Mouse (Mus musculus) testis, adult 2 months (tissue): Measurements from ENCODE around the gene Efna2. TPM values are rescaled to one million over a fixed set of nuclear protein-coding genes. Genes with fewer than 3 reads are reported as not detected.

Experiments
- H3K27ac ChIP-seq: fragments of 200-500 bp; 2 replicates; pipeline ENCODE4 v1.5.1; 2012; ENCODE audit warnings: low read depth, low read length; ENCODE audit not compliant: control insufficient read depth, insufficient read depth
- H3K27me3 ChIP-seq: fragments of 200-500 bp; 2 replicates; pipeline ENCODE4 v1.6.1; 2012; ENCODE audit warnings: mild to moderate bottlenecking, low read length, moderate library complexity; ENCODE audit not compliant: control insufficient read depth, insufficient read depth
- H3K36me3 ChIP-seq: fragments of 200-500 bp; 2 replicates; pipeline ENCODE4 v1.6.1; 2012; ENCODE audit warnings: mild to moderate bottlenecking, low read length; ENCODE audit not compliant: control insufficient read depth, insufficient read depth
- H3K4me1 ChIP-seq: fragments of 200-500 bp; 2 replicates; pipeline ENCODE4 v1.6.1; 2012; ENCODE audit warnings: low read length; ENCODE audit not compliant: control insufficient read depth, insufficient read depth
- H3K4me3 ChIP-seq: fragments of 200-500 bp; 2 replicates; pipeline ENCODE4 v1.5.1; 2012; ENCODE audit warnings: low read depth, mild to moderate bottlenecking, low read length, moderate library complexity, mixed read lengths; ENCODE audit not compliant: control insufficient read depth
- CTCF ChIP-seq: fragments of 200-500 bp; IDR thresholded peaks from 2 replicates; pipeline ENCODE4 v1.5.1; 2012; ENCODE audit warnings: low read depth, mild to moderate bottlenecking, inconsistent platforms, low read length, moderate library complexity; ENCODE audit not compliant: control insufficient read depth, insufficient read depth, insufficient replicate concordance
- POLR2A ChIP-seq: fragments of 200-500 bp; IDR thresholded peaks from 2 replicates; pipeline ENCODE4 v1.6.1; 2012; ENCODE audit warnings: low read depth, mild to moderate bottlenecking, inconsistent platforms, low read length, moderate library complexity; ENCODE audit not compliant: control insufficient read depth
- polyA plus RNA-seq: library from polyadenylated mRNA; depleted of rRNA; stranded (reverse); fragments of >200 nt; gene quantifications from 2 replicates; pipeline ENCODE4 v1.2.3, GENCODE M21; 2012

Gene Efna2
- polyA plus RNA-seq, 1 experiment: 1.4 TPM

DNA sequence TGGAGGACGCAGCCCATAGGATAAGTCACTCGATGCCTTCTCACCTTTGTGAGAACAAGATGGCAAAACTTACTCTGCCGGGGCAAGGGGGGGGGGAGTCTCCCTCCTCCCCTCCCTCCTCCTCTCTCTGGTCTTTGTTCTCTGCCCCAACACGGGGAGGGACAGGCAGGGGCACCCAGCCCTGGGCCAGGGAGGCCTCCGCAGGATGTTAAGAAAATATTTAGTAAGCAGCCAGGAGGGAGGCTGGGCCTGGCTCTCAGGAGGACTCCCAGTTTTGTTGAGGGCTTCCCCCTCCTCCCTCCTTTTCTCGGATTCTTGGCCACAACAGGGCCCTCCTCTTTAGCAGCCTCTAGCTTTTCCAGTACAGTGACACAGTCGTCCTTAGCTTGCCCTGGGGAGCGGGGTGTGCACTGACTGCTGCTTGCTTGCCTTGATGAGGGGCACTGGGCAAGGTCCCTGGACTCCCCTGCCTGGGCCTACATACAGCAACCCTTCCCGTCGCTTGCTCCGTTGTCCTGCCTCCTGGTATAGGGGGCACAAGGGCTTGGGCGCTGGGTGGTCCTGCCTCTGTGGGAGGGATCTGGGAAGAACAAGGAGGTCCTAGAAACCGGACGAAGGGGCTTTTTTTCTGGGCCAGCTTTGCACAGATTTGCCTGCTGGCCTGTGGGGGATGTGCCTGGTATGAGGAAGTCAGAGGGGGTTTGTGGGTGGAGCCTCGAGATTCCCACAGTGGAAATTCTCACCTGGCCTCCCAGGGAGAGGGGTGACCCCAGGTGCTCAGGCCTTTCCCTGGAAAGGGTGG is 27.0 kb upstream of the Efna2 start:
- H3K27me3 ChIP-seq: no peaks in the 10 kb centered on the region
- TF ChIP-seq POLR2A (no peak), CTCF (no peak)
- H3K4me1 ChIP-seq: peaks cover 40% of the 10 kb centered on the region
- H3K27ac ChIP-seq: peak overlapping the region; percentile 66
- peak overlapping the region; percentile 90 for H3K4me3 ChIP-seq
- H3K36me3 ChIP-seq: no peaks in the 10 kb centered on the region

DNA sequence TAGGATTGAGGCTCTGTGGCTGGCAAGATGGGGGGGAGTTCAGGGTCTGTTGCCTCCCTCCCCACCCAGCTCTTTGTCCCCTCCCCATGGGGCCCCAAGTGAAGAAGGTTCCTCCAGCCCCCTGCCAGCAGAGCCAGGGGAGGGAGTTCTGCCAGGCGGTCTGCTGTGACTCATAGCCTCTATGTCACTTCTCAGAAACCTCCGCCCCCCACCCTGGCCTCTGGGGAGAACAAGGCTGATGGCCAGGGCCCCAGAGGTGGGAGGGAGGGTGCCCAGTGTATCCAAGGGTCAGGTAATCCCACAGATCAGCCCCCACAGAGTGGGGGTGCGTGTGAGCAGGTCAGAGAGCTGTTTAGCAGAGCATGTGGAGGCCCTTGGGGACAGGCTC is 26.4 kb upstream of the Efna2 start:
- H3K36me3 ChIP-seq: no peaks in the 10 kb centered on the region
- no peak overlapping the region for H3K4me3 ChIP-seq
- no peaks in the 10 kb centered on the region for H3K27me3 ChIP-seq
- peaks cover 36% of the 10 kb centered on the region for H3K4me1 ChIP-seq
- no peak overlapping the region for H3K27ac ChIP-seq
- TF ChIP-seq POLR2A: no peak
- TF ChIP-seq CTCF: no peak

DNA sequence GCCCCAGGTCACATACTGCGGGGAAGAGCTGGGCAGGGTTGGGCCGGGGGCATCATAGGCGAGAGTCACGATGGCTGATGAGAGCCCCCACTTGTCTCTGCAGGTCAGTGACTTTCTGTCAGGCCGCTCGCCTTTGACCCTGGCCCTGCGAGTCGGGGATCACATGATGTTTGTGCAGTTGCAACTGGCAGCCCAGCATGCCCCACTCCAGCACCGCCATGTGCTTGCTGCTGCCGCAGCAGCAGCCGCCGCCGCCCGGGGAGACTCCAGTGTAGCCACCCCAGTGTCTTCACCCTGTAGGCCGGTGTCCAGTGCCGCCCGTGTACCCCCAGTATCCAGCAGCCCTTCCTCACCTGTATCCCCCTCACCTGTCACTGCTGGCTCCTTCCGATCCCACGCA is 25.6 kb upstream of the Efna2 start:
- Histone ChIP-seq H3K36me3 (no peaks in the 10 kb centered on the region), H3K27ac (no peak overlapping the region), H3K27me3 (no peaks in the 10 kb centered on the region), H3K4me1 (peaks cover 36% of the 10 kb centered on the region), H3K4me3 (no peak overlapping the region)
- no peak for TF ChIP-seq CTCF
- TF ChIP-seq POLR2A: no peak

DNA sequence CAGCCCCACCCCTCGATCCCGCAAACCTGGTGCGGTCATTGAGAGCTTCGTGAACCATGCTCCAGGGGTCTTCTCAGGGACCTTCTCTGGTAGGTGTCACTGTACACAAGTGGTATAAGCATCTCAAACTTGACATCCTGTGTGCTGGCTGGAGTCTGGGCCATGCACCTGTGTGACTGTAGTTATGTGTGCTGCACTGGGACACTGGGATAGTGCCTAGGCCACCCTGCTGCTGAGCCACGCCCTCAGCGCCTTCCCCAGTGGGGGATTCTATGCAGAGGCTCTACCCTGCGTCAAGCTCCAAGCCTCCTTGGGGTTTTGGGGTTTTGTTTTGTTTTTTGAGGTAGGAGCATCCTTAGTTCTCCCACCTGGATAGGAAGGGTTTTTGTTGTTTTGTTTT is 24.9 kb upstream of the Efna2 start:
- Histone ChIP-seq H3K4me1 (peaks cover 40% of the 10 kb centered on the region), H3K4me3 (no peak overlapping the region)

DNA sequence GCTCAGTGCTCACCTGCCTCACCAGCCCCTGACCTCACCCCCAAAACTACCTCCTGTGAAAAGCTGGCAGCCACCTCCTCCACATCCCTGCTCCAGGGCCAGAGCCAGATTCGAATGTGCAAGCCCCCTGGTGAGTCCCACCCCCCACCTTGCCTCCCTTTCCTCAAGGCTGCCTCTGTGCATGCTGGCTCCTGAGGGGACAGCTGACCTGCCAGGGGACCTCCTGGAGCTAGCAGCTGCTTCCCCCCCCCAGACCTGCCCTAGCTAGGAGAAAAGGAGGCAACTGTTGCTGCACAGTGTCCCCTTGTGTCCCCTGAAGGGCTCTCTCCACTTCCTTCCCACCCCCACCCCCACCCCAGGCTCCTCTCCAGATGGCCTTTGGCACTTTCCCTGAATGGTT is 24.0 kb upstream of the Efna2 start:
- Histone ChIP-seq H3K4me3 (no peak overlapping the region), H3K36me3 (no peaks in the 10 kb centered on the region), H3K27ac (no peak overlapping the region), H3K27me3 (no peaks in the 10 kb centered on the region), H3K4me1 (peaks cover 39% of the 10 kb centered on the region)
- TF ChIP-seq POLR2A (no peak), CTCF (no peak)

More for the DNA sequence above, 24.9 kb upstream of the Efna2 start:
- TF ChIP-seq CTCF: no peak
- TF ChIP-seq POLR2A: no peak
- no peaks in the 10 kb centered on the region for H3K36me3 ChIP-seq
- H3K27ac ChIP-seq: no peak overlapping the region
- H3K27me3 ChIP-seq: no peaks in the 10 kb centered on the region

DNA sequence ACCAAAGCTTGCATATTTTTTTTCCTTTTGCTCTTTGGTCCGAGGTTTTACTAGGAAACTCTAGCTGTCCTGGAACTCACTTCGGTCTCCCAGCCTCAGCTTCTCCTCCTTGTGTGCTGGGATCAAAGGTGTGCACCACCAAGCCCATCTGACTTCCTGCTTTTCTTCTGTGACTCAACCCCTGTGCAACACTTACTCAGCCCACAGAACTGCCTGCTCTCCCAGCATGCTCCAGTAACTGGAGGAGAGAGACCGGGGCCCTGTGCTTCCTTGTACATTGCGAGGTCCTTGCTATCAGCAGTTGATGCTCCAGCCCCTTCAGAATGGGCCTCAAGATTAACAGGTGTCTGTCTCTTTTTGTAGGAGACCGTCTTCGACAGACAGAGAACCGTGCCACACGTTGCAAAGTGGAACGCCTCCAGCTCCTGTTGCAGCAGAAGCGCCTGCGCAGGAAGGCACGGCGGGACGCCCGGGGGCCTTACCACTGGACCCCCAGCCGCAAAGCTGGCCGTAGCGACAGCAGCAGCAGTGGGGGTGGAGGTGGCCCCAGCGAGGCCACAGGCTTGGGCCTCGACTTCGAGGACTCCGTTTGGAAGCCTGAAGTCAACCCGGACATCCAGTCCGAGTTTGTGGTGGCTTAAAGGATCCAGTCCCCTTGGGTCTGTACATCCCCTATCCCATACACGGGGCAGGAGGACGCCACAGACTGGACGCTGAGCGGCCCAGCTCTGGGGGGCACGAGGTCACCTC is 23.1 kb upstream of the Efna2 start:
- Histone ChIP-seq H3K27ac (no peak overlapping the region), H3K27me3 (no peaks in the 10 kb centered on the region), H3K4me1 (peaks cover 44% of the 10 kb centered on the region), H3K4me3 (no peak overlapping the region), H3K36me3 (no peaks in the 10 kb centered on the region)
- no peak for TF ChIP-seq POLR2A
- TF ChIP-seq CTCF: no peak

DNA sequence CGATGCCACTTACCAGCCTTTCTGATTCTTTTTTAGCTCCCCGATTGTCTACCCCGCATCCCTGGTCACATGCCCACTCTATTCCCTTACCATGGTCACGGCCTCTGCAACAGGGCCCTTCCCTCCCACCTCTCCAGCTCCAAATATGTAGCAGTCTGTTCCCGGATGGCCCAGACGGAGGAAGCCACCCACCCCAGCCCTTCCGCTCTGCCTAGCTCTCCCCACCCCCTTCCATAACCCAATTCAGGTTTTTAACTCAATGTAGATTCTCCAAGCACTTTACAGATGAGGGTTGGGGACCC is 22.6 kb upstream of the Efna2 start:
- TF ChIP-seq POLR2A (no peak), CTCF (no peak)
- Histone ChIP-seq H3K36me3 (no peaks in the 10 kb centered on the region), H3K27me3 (no peaks in the 10 kb centered on the region), H3K27ac (no peak overlapping the region), H3K4me3 (no peak overlapping the region), H3K4me1 (peaks cover 42% of the 10 kb centered on the region)
